Mouse (Mus musculus) liver, embryonic 14.5 days (tissue): ENCODE measurements around the gene Prl2a1.

ENCODE experiments used
- CTCF ChIP-seq: IDR thresholded peaks from 2 replicates; pipeline ENCODE4 v1.5.1; 2016; ENCODE audit warnings: antibody characterized with exemption, low read depth, control low read depth
- EP300 ChIP-seq: IDR thresholded peaks from 2 replicates; pipeline ENCODE4 v1.6.1; 2016; ENCODE audit warnings: antibody characterized with exemption, low read depth

GRCm38 (mm10) chr13:27801354-27801753 is at the start of gene Prl2a1:
- TF ChIP-seq CTCF (no peak), EP300 (no peak)
